Mouse (Mus musculus): ENCODE results near the gene Fcho2. TPM values are rescaled to one million over a fixed set of nuclear protein-coding genes. Genes with fewer than 3 reads are reported as not detected.

Fcho2 gene
- polyA plus RNA-seq, 1 experiment from 2014 or later = 42.7 TPM

DNA sequence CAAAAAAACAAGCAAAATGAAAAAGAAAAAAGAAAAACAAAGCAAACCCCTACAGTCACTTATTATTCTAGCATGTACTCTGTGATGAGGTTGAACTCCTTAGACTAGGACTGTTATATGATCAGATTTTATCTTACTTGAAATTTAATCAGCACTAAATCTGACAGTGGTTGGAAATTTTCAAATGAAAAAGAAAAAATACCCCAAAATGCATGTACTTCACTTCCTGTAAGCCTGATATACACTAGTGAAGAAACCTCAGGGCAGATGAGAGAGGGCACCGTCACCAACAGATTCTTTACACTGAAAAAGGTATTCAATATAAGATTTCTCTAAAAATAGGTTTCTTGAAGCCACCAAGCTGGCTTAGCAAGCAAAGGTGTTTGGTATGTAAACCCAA is 23.6 kb downstream of the Fcho2 start:
- H3K4me2 ChIP-seq (ENCODE audit: low read depth, low read length) = no peak overlapping the region
- no peak for ATAC-seq (ENCODE audit: insufficient read depth, low FRiP score)
- WGBS = 93% methylated on average over 1 of the region's 1 CpGs
- no peaks in the 10 kb centered on the region for H3K9me3 ChIP-seq (replicated peaks; ENCODE audit: control insufficient read depth, low read length)
- no peaks in the 10 kb centered on the region for H3K4me1 ChIP-seq (ENCODE audit: control insufficient read depth, insufficient read depth, low read length)
- no peaks in the 10 kb centered on the region for H3K27me3 ChIP-seq (ENCODE audit: control insufficient read depth, insufficient read depth, low read length)
- H3K4me3 ChIP-seq (replicated peaks; ENCODE audit: low read length) = no peak overlapping the region
- no peak overlapping the region for H3K27ac ChIP-seq (ENCODE audit: low read length)
- H3K36me3 ChIP-seq (ENCODE audit: control insufficient read depth, insufficient read depth, low read length) = peaks cover 9% of the 10 kb centered on the region; the same call in 1 of the 2 replicates
- no peak overlapping the region for H3K9ac ChIP-seq (ENCODE audit: low read length)

GRCm38 (mm10) chr13:98786970-98787685 is 28.1 kb downstream of the Fcho2 start:
- H3K36me3 ChIP-seq (ENCODE audit: control insufficient read depth, insufficient read depth, low read length) = peaks cover 8% of the 10 kb centered on the region
- no peaks in the 10 kb centered on the region for H3K9me3 ChIP-seq (replicated peaks; ENCODE audit: control insufficient read depth, low read length)
- 89% methylated on average over 5 of the region's 5 CpGs for WGBS
- H3K27me3 ChIP-seq (ENCODE audit: control insufficient read depth, insufficient read depth, low read length) = no peaks in the 10 kb centered on the region
- H3K4me3 ChIP-seq (replicated peaks; ENCODE audit: low read length) = no peak overlapping the region
- no peak overlapping the region for H3K27ac ChIP-seq (ENCODE audit: low read length)
- H3K4me2 ChIP-seq (ENCODE audit: low read depth, low read length) = no peak overlapping the region
- no peak for ATAC-seq (ENCODE audit: insufficient read depth, low FRiP score)
- H3K9ac ChIP-seq (ENCODE audit: low read length) = no peak overlapping the region
- no peaks in the 10 kb centered on the region for H3K4me1 ChIP-seq (ENCODE audit: control insufficient read depth, insufficient read depth, low read length)

DNA sequence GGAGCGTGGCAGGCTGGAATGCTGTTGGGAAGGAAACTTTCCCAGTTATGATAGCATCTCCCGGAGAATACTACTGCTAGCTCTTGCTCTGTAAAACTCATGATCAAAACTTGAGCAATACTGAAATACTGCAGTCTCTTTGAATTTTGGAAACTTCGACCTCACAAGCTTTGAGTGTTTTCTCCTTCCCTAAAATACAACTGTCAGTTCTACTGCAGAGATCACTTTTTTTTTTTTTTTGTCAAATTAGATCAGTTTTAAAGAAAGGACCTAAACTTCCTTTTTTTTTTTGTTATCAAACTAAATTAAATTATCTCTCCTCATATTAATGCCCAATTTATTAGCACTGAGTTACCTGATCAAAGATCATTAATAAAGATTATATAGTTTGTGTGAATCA is 37.3 kb downstream of the Fcho2 start:
- Histone ChIP-seq H3K27ac (ENCODE audit: low read length) (no peak overlapping the region), H3K9ac (ENCODE audit: low read length) (no peak overlapping the region), H3K36me3 (ENCODE audit: control insufficient read depth, insufficient read depth, low read length) (peaks cover 10% of the 10 kb centered on the region; the same call in 1 of the 2 replicates), H3K27me3 (ENCODE audit: control insufficient read depth, insufficient read depth, low read length) (no peaks in the 10 kb centered on the region), H3K9me3 (replicated peaks; ENCODE audit: control insufficient read depth, low read length) (no peaks in the 10 kb centered on the region), H3K4me1 (ENCODE audit: control insufficient read depth, insufficient read depth, low read length) (no peaks in the 10 kb centered on the region), H3K4me2 (ENCODE audit: low read depth, low read length) (no peak overlapping the region), H3K4me3 (replicated peaks; ENCODE audit: low read length) (no peak overlapping the region)
- no peak for ATAC-seq (ENCODE audit: insufficient read depth, low FRiP score)
- 86% methylated on average over 3 of the region's 3 CpGs for WGBS

- H3K9me3 ChIP-seq (replicated peaks; ENCODE audit: control insufficient read depth, low read length) = no peaks in the 10 kb centered on the region
- H3K4me2 ChIP-seq (ENCODE audit: low read depth, low read length) = no peak overlapping the region
- no peak for ATAC-seq (ENCODE audit: insufficient read depth, low FRiP score)
- 0 out of 2 replicates have a peak, but pooled peaks cover 2% of the 10 kb centered on the region for H3K4me1 ChIP-seq (ENCODE audit: control insufficient read depth, insufficient read depth, low read length)
- 0 out of 2 replicates have a peak, but pooled peaks cover 4% of the 10 kb centered on the region for H3K36me3 ChIP-seq (ENCODE audit: control insufficient read depth, insufficient read depth, low read length)
- WGBS = 83% methylated on average over 2 of the region's 2 CpGs
- H3K4me3 ChIP-seq (replicated peaks; ENCODE audit: low read length) = no peak overlapping the region
- no peak overlapping the region for H3K9ac ChIP-seq (ENCODE audit: low read length)
- no peaks in the 10 kb centered on the region for H3K27me3 ChIP-seq (ENCODE audit: control insufficient read depth, insufficient read depth, low read length)
- no peak overlapping the region for H3K27ac ChIP-seq (ENCODE audit: low read length)
Observed at GRCm38 (mm10) chr13:98771484-98771883, 43.8 kb downstream of the Fcho2 start.

DNA sequence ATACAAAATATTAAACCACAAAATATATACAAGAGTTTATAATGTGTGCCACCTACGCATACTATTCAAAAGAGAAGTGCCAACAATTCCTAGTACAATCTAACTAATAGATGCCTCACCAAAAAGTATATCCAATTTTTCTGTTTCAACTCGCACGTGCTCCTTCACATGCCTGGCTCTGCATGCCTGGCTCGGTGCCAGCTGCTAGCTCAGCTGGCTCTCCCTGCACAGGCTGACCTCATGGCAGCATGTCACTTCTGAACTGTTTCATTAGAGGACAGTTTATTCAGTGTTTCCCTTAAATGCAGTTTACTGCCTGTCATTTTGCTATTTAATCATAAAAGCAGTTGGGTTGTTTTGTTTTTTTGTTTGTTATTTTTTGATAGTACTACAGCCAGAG is 46.9 kb downstream of the Fcho2 start:
- WGBS = 27% methylated on average over 4 of the region's 4 CpGs
- no peaks in the 10 kb centered on the region for H3K36me3 ChIP-seq (ENCODE audit: control insufficient read depth, insufficient read depth, low read length)
- ATAC-seq (ENCODE audit: insufficient read depth, low FRiP score) = no peak
- H3K4me3 ChIP-seq (replicated peaks; ENCODE audit: low read length) = no peak overlapping the region
- H3K9me3 ChIP-seq (replicated peaks; ENCODE audit: control insufficient read depth, low read length) = no peaks in the 10 kb centered on the region
- no peaks in the 10 kb centered on the region for H3K27me3 ChIP-seq (ENCODE audit: control insufficient read depth, insufficient read depth, low read length)
- H3K4me1 ChIP-seq (ENCODE audit: control insufficient read depth, insufficient read depth, low read length) = 0 out of 2 replicates have a peak, but pooled peaks cover 2% of the 10 kb centered on the region
- no peak overlapping the region for H3K27ac ChIP-seq (ENCODE audit: low read length)
- H3K4me2 ChIP-seq (ENCODE audit: low read depth, low read length) = no peak overlapping the region
- no peak overlapping the region for H3K9ac ChIP-seq (ENCODE audit: low read length)

DNA sequence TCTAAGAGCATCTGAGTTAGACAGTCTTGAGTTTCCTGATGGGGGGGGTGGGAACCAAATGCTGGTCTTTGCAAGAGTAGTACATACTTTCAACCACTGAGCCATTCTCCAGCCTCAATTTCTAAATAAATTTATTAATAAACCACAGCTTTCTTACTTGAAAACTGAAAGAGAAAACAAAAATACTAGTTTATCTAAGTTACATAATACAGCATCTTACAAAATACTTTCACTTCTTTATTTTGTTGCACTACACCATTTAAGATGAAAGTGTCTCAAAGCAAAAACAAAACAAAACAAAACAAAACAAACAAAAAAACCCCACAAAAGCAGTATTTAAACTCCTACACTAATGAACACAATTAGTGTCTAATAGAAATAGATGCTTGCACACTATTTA is 53.5 kb downstream of the Fcho2 start:
- Histone ChIP-seq H3K4me2 (ENCODE audit: low read depth, low read length) (no peak overlapping the region), H3K9ac (ENCODE audit: low read length) (no peak overlapping the region), H3K36me3 (ENCODE audit: control insufficient read depth, insufficient read depth, low read length) (peaks cover 4% of the 10 kb centered on the region; the same call in 1 of the 2 replicates), H3K9me3 (replicated peaks; ENCODE audit: control insufficient read depth, low read length) (no peaks in the 10 kb centered on the region), H3K27ac (ENCODE audit: low read length) (no peak overlapping the region), H3K4me1 (ENCODE audit: control insufficient read depth, insufficient read depth, low read length) (no peaks in the 10 kb centered on the region), H3K4me3 (replicated peaks; ENCODE audit: low read length) (no peak overlapping the region), H3K27me3 (ENCODE audit: control insufficient read depth, insufficient read depth, low read length) (no peaks in the 10 kb centered on the region)
- ATAC-seq (ENCODE audit: insufficient read depth, low FRiP score) = no peak

GRCm38 (mm10) chr13:98755886-98756285 is 59.4 kb downstream of the Fcho2 start:
- H3K9ac ChIP-seq (ENCODE audit: low read length) = no peak overlapping the region

GRCm38 (mm10) chr13:98744679-98745078 is 70.6 kb downstream of the Fcho2 start:
- Histone ChIP-seq H3K9ac (ENCODE audit: low read length) (no peak overlapping the region), H3K9me3 (replicated peaks; ENCODE audit: control insufficient read depth, low read length) (no peaks in the 10 kb centered on the region), H3K27ac (ENCODE audit: low read length) (no peak overlapping the region; the same call in 1 of the 2 replicates), H3K4me1 (ENCODE audit: control insufficient read depth, insufficient read depth, low read length) (no peaks in the 10 kb centered on the region), H3K4me2 (ENCODE audit: low read depth, low read length) (no peak overlapping the region), H3K27me3 (ENCODE audit: control insufficient read depth, insufficient read depth, low read length) (no peaks in the 10 kb centered on the region), H3K36me3 (ENCODE audit: control insufficient read depth, insufficient read depth, low read length) (peaks cover 9% of the 10 kb centered on the region), H3K4me3 (replicated peaks; ENCODE audit: low read length) (no peak overlapping the region)
- ATAC-seq (ENCODE audit: insufficient read depth, low FRiP score) = 0 out of 2 replicates have a peak, but pooled peaks have one; percentile 64
- WGBS = 49% methylated on average over 1 of the region's 1 CpGs

More at GRCm38 (mm10) chr13:98755886-98756285, 59.4 kb downstream of the Fcho2 start:
- Histone ChIP-seq H3K4me2 (ENCODE audit: low read depth, low read length) (no peak overlapping the region), H3K4me3 (replicated peaks; ENCODE audit: low read length) (no peak overlapping the region), H3K27ac (ENCODE audit: low read length) (no peak overlapping the region), H3K36me3 (ENCODE audit: control insufficient read depth, insufficient read depth, low read length) (no peaks in the 10 kb centered on the region), H3K9me3 (replicated peaks; ENCODE audit: control insufficient read depth, low read length) (no peaks in the 10 kb centered on the region), H3K27me3 (ENCODE audit: control insufficient read depth, insufficient read depth, low read length) (no peaks in the 10 kb centered on the region), H3K4me1 (ENCODE audit: control insufficient read depth, insufficient read depth, low read length) (no peaks in the 10 kb centered on the region)
- 74% methylated on average over 1 of the region's 1 CpGs for WGBS
- ATAC-seq (ENCODE audit: insufficient read depth, low FRiP score) = no peak

- Histone ChIP-seq H3K27ac (ENCODE audit: low read length) (no peak overlapping the region), H3K36me3 (ENCODE audit: control insufficient read depth, insufficient read depth, low read length) (peaks cover 9% of the 10 kb centered on the region)
Observed at GRCm38 (mm10) chr13:98743829-98744228, 71.4 kb downstream of the Fcho2 start.

More at GRCm38 (mm10) chr13:98743829-98744228, 71.4 kb downstream of the Fcho2 start:
- Histone ChIP-seq H3K27me3 (ENCODE audit: control insufficient read depth, insufficient read depth, low read length) (no peaks in the 10 kb centered on the region), H3K9me3 (replicated peaks; ENCODE audit: control insufficient read depth, low read length) (no peaks in the 10 kb centered on the region), H3K9ac (ENCODE audit: low read length) (no peak overlapping the region), H3K4me3 (replicated peaks; ENCODE audit: low read length) (no peak overlapping the region), H3K4me2 (ENCODE audit: low read depth, low read length) (no peak overlapping the region), H3K4me1 (ENCODE audit: control insufficient read depth, insufficient read depth, low read length) (no peaks in the 10 kb centered on the region)
- ATAC-seq (ENCODE audit: insufficient read depth, low FRiP score) = no peak

Measured in stomach, embryonic 16.5 days (tissue).